Mouse (Mus musculus) adrenal gland, adult 10 weeks (tissue): ENCODE data around the gene Adh1. TPM values are rescaled to one million over a fixed set of nuclear protein-coding genes. Genes with fewer than 3 reads are reported as not detected.

Source experiments
- polyA plus RNA-seq: library from polyadenylated mRNA; stranded (reverse); fragments of 350-450 nt; fragmentation: Illumina TruSeq; extraction: RNeasy Lipid Tissue Mini Kit (QIAGEN cat#74804); gene quantifications from one replicate; pipeline ENCODE4 v1.2.3, GENCODE M21; 2014; ENCODE audit warnings: low read depth, low replicate concordance

The Adh1 gene
- polyA plus RNA-seq: 2,641 TPM

GRCm38 (mm10) chr3:138260721-138261669 is at the start of gene Adh1:
Gene Adh1, plus strand, starts transcription at chr3:138260991.

GRCm38 (mm10) chr3:138217631-138218264 is 43.0 kb upstream of the Adh1 start, which contains the start of gene Adh7:
Gene Adh7, plus strand, starts transcription at chr3:138217760.

DNA sequence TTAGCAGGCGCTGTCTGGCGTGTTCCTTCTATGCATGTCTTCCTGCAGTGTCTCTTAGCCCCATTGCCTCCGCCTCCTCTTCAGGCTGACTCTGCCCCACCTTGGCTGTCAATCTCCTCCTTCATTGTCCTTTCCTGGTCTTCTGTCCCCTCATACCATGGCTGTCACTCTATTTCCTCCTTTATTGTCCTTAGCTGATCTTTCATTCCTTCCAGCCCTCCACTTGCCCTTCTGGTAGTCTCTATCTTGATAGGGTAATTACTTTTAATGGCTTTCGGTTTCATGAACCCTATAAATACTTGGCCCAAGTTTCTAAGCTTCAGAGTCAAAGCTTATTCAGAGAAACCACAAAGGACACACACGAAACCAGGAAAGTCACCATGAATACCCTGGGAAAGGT is 52.2 kb downstream of the Adh1 start, which contains the start of gene Adh6a:
Gene Adh6a, plus strand, starts transcription at position 322 of the 400 bp plus-strand sequence.

Other genes with a start within 250 kb of the Adh1 start
- 0.93 TPM for gene 1110002E22Rik, start 195.9 kb upstream of the Adh1 start, polyA plus RNA-seq
- gene Gm5105, start 193.6 kb upstream of the Adh1 start, polyA plus RNA-seq: not detected
- gene Trmt10a, start 117.5 kb upstream of the Adh1 start, polyA plus RNA-seq: 12.7 TPM
- gene Mttp, start 116.0 kb upstream of the Adh1 start, polyA plus RNA-seq: 7.6 TPM
- gene 4930579F01Rik, start 67.2 kb upstream of the Adh1 start, polyA plus RNA-seq: not detected
- 236 TPM for gene Adh7, start 43.2 kb upstream of the Adh1 start, polyA plus RNA-seq
- not detected for gene Adh6a, start 52.3 kb downstream of the Adh1 start, polyA plus RNA-seq
- not detected for gene Adh6b, start 80.8 kb downstream of the Adh1 start, polyA plus RNA-seq
- gene Adh4, start 154.5 kb downstream of the Adh1 start, polyA plus RNA-seq: not detected
- 224 TPM for gene Adh5, start 182.1 kb downstream of the Adh1 start, polyA plus RNA-seq
- 112 TPM for gene Metap1, start 228.5 kb downstream of the Adh1 start, polyA plus RNA-seq